Mouse (Mus musculus): Measurements from ENCODE around the gene Gm5796. TPM values are rescaled to one million over a fixed set of nuclear protein-coding genes. Genes with fewer than 3 reads are reported as not detected.
"Not testable (repeated sequence)": the region's sequence is repeated elsewhere in the genome, so short reads cannot be mapped to it uniquely, and the experiment has no call there.

Gene Gm5796
- 0.14 and 0.15 TPM in 2 replicates for polyA plus RNA-seq (2015; fragmentation: Nextera tagmentation; extraction: Ambion mirVana)

DNA sequence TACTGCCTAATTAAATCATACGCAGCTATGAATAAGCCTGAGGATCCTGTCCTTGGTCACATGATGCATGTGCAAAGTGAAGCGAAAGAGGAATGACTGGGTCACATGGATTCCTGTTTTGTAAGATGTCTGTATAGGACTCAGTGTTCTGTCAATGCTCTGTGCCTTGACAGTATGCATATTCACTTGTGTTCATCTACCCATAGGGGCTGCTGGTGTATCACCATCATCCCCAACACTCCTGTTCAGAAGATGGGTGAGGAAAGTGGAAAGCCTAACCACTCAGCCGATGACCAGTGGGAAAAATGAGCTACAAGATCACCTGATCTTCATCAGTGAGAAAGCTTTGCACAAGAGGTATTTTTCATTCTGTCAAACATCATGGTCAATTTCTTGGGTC lies at the start of gene Gm5796:
Gm5796 (plus strand) TSS at position 301 of the 400 bp plus-strand sequence.
- H3K4me1 ChIP-seq; H3K27me3 ChIP-seq; H3K9ac ChIP-seq; H3K4me3 ChIP-seq; H3K9me3 ChIP-seq; H3K4me2 ChIP-seq; H3K27ac ChIP-seq; ATAC-seq (ENCODE audit: borderline replicate concordance, extremely low read depth, low FRiP score, low TSS enrichment); H3K36me3 ChIP-seq: not testable (repeated sequence)
- 92% methylated on average over 1 of the region's 3 CpGs for WGBS

GRCm38 (mm10) chr14:3998094-3998493 lies 25.6 kb upstream of the Gm5796 start, which contains the start of gene Gm3099:
Gene Gm3099, plus strand, starts transcription at chr14:3998394.
- 57% methylated on average over 1 of the region's 3 CpGs for WGBS
- not testable (repeated sequence) for H3K9me3 ChIP-seq; H3K4me1 ChIP-seq; H3K9ac ChIP-seq; H3K27me3 ChIP-seq; H3K4me3 ChIP-seq; ATAC-seq (ENCODE audit: borderline replicate concordance, extremely low read depth, low FRiP score, low TSS enrichment); H3K4me2 ChIP-seq; H3K36me3 ChIP-seq; H3K27ac ChIP-seq

DNA sequence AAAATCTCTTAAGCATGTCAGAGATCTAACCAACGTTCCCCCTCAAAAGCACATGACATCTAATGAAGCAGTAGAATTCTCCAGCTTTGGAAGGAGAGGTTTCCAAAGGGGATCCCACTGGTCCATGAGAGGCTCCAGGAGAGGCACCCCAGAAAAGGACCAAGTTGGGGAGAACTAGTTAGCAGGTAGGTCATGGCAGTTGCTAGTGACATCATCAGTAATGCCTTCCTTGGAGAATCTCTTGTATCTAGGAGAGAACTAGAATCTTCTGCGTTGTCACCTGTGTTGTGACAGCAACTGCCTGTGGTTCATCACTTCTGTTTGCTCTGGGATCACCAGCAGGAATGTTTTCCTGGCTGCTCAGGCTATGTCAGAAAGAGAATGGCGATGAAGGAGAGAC lies 60.1 kb downstream of the Gm5796 start, which contains the start of gene Gm3115:
Gm3115 (plus strand) TSS at position 301 of the 400 bp plus-strand sequence.
- not testable (repeated sequence) for H3K4me3 ChIP-seq; H3K9ac ChIP-seq; ATAC-seq (ENCODE audit: borderline replicate concordance, extremely low read depth, low FRiP score, low TSS enrichment); H3K9me3 ChIP-seq; H3K27me3 ChIP-seq; H3K36me3 ChIP-seq; H3K4me1 ChIP-seq; H3K27ac ChIP-seq; H3K4me2 ChIP-seq
- WGBS, result 41% methylated on average over 3 of the region's 3 CpGs

Other genes with a start within 250 kb of the Gm5796 start
- 0.20 and 0.32 TPM in 2 replicates for gene Gm3002, start 213.9 kb upstream of the Gm5796 start, polyA plus RNA-seq (2015; fragmentation: Nextera tagmentation; extraction: Ambion mirVana)
- gene Gm3033, start 177.7 kb upstream of the Gm5796 start, polyA plus RNA-seq (2015; fragmentation: Nextera tagmentation; extraction: Ambion mirVana), result not detected in 2 replicates
- 0.12 TPM in 1 of 2 replicates, not detected in the other for gene Gm2916, start 139.8 kb upstream of the Gm5796 start, polyA plus RNA-seq (2015; fragmentation: Nextera tagmentation; extraction: Ambion mirVana)
- gene Gm3029, start 92.2 kb upstream of the Gm5796 start, polyA plus RNA-seq (2015; fragmentation: Nextera tagmentation; extraction: Ambion mirVana), result not detected in 2 replicates
- gene Gm3095, start 60.4 kb upstream of the Gm5796 start, polyA plus RNA-seq (2015; fragmentation: Nextera tagmentation; extraction: Ambion mirVana), result not detected in 2 replicates
- not detected in 2 replicates for gene Gm3099, start 25.5 kb upstream of the Gm5796 start, polyA plus RNA-seq (2015; fragmentation: Nextera tagmentation; extraction: Ambion mirVana)
- gene Gm3115, start 60.2 kb downstream of the Gm5796 start, polyA plus RNA-seq (2015; fragmentation: Nextera tagmentation; extraction: Ambion mirVana), result not detected in 2 replicates
- gene Gm8108, start 86.6 kb downstream of the Gm5796 start, polyA plus RNA-seq (2015; fragmentation: Nextera tagmentation; extraction: Ambion mirVana), result 0.76 TPM in 1 of 2 replicates, not detected in the other
- not detected in 2 replicates for gene Gm3127, start 141.1 kb downstream of the Gm5796 start, polyA plus RNA-seq (2015; fragmentation: Nextera tagmentation; extraction: Ambion mirVana)
- gene Gm2974, start 158.6 kb downstream of the Gm5796 start, polyA plus RNA-seq (2015; fragmentation: Nextera tagmentation; extraction: Ambion mirVana), result 0.32 and 0.55 TPM in 2 replicates
- not detected in 2 replicates for gene Gm3138, start 225.7 kb downstream of the Gm5796 start, polyA plus RNA-seq (2015; fragmentation: Nextera tagmentation; extraction: Ambion mirVana)

All from lung, embryonic 15.5 days (tissue).